Mouse (Mus musculus) kidney, embryonic 14.5 days (tissue): ENCODE measurements at regions not wholly inside any gene's neighbourhood (a gene's known extent, or its start where the extent isn't known, plus 50 kb on each side); places are given as distances from the start of the nearest gene placed in this dataset.
A peak's percentile ranks its signal among the peaks of the same experiment; 100 is the strongest.

Experiments used
- ATAC-seq: fragments of 200-750 bp; cut with Nextera tagmentation; 2 replicates; pipeline ENCODE4 v1.8.0; 2017; ENCODE audit warnings: moderate number of reproducible peaks, mild to moderate bottlenecking, moderate TSS enrichment, moderate library complexity; ENCODE audit not compliant: low FRiP score, low TSS enrichment
- H3K27ac ChIP-seq: fragments of 300-500 bp; sonication (generic); 2 replicates; pipeline ENCODE4 v1.5.1; 2014; ENCODE audit warnings: low read depth, mild to moderate bottlenecking, low read length, moderate library complexity, mixed read lengths
- H3K27me3 ChIP-seq: fragments of 300-500 bp; sonication (generic); 2 replicates; pipeline ENCODE4 v1.6.1; 2014; ENCODE audit warnings: mild to moderate bottlenecking, low read length; ENCODE audit not compliant: control insufficient read depth, insufficient read depth
- H3K36me3 ChIP-seq: fragments of 300-500 bp; sonication (generic); 2 replicates; pipeline ENCODE4 v1.6.1; 2014; ENCODE audit warnings: low read length, mixed read lengths; ENCODE audit not compliant: control insufficient read depth, insufficient read depth
- H3K4me1 ChIP-seq: fragments of 300-500 bp; sonication (generic); 2 replicates; pipeline ENCODE4 v1.6.1; 2014; ENCODE audit warnings: low read length, mixed read lengths; ENCODE audit not compliant: control insufficient read depth, insufficient read depth
- H3K4me2 ChIP-seq: fragments of 300-500 bp; sonication (generic); replicated peaks from 2 replicates; pipeline ENCODE4 v1.6.1; 2014; ENCODE audit warnings: low read depth, mild to moderate bottlenecking, low read length
- H3K4me3 ChIP-seq: fragments of 300-500 bp; sonication (generic); 2 replicates; pipeline ENCODE4 v1.5.1; 2014; ENCODE audit warnings: mild to moderate bottlenecking, low read length
- H3K9ac ChIP-seq: fragments of 300-500 bp; sonication (generic); 2 replicates; pipeline ENCODE4 v1.6.1; 2014; ENCODE audit warnings: low read depth, mild to moderate bottlenecking, low read length, moderate library complexity
- H3K9me3 ChIP-seq: fragments of 300-500 bp; sonication (generic); 2 replicates; pipeline ENCODE4 v1.6.1; 2016; ENCODE audit warnings: low read length; ENCODE audit not compliant: control insufficient read depth
- WGBS: fragments of 180-500 bp; shearing (Covaris S2); extraction: QIAGEN DNeasy Blood & Tissue Kit; methylation state at CpG from one replicate; pipeline ENCODE4 v1.1.7; 2014; 5-methylcytosine and 5-hydroxymethylcytosine counted together

GRCm38 (mm10) chr1:6928658-6929057, 2121.0 kb downstream of the Gm37988 start:
- 54% methylated on average over 2 of the region's 2 CpGs for WGBS
- H3K36me3 ChIP-seq, result no peaks in the 10 kb centered on the region
- H3K9ac ChIP-seq, result no peak overlapping the region
- no peaks in the 10 kb centered on the region for H3K27me3 ChIP-seq
- H3K4me1 ChIP-seq, result no peaks in the 10 kb centered on the region
- no peaks in the 10 kb centered on the region for H3K9me3 ChIP-seq
- no peak overlapping the region for H3K4me2 ChIP-seq
- H3K27ac ChIP-seq, result no peak overlapping the region
- ATAC-seq, result no peak
- H3K4me3 ChIP-seq, result no peak overlapping the region

- Histone ChIP-seq H3K4me2 (no peak overlapping the region), H3K4me1 (no peaks in the 10 kb centered on the region), H3K27me3 (no peaks in the 10 kb centered on the region), H3K36me3 (no peaks in the 10 kb centered on the region), H3K27ac (no peak overlapping the region), H3K9me3 (no peaks in the 10 kb centered on the region), H3K4me3 (no peak overlapping the region), H3K9ac (no peak overlapping the region)
- 75% methylated on average over 1 of the region's 1 CpGs for WGBS
- ATAC-seq, result no peak
Observed at GRCm38 (mm10) chr1:6931876-6932275, 2124.2 kb downstream of the Gm37988 start.

GRCm38 (mm10) chr1:6969838-6970237, 2162.1 kb downstream of the Gm37988 start:
- Histone ChIP-seq H3K4me3 (no peak overlapping the region), H3K9ac (no peak overlapping the region), H3K4me2 (no peak overlapping the region), H3K27me3 (no peaks in the 10 kb centered on the region), H3K27ac (no peak overlapping the region), H3K36me3 (no peaks in the 10 kb centered on the region), H3K9me3 (no peaks in the 10 kb centered on the region), H3K4me1 (no peaks in the 10 kb centered on the region)
- ATAC-seq, result no peak
- 84% methylated on average over 1 of the region's 1 CpGs for WGBS

GRCm38 (mm10) chr1:6973749-6974327, 2166.1 kb downstream of the Gm37988 start:
- H3K4me2 ChIP-seq, result no peak overlapping the region
- 78% methylated on average over 1 of the region's 1 CpGs for WGBS
- no peaks in the 10 kb centered on the region for H3K9me3 ChIP-seq
- no peaks in the 10 kb centered on the region for H3K4me1 ChIP-seq
- no peak overlapping the region for H3K27ac ChIP-seq
- no peak overlapping the region for H3K4me3 ChIP-seq
- no peaks in the 10 kb centered on the region for H3K36me3 ChIP-seq
- no peaks in the 10 kb centered on the region for H3K27me3 ChIP-seq
- no peak for ATAC-seq
- no peak overlapping the region for H3K9ac ChIP-seq

- no peaks in the 10 kb centered on the region for H3K4me1 ChIP-seq
- H3K4me3 ChIP-seq, result no peak overlapping the region
- H3K4me2 ChIP-seq, result no peak overlapping the region
- no peaks in the 10 kb centered on the region for H3K36me3 ChIP-seq
- no peak for ATAC-seq
- H3K9me3 ChIP-seq, result no peaks in the 10 kb centered on the region
- 81% methylated on average over 1 of the region's 1 CpGs for WGBS
- no peaks in the 10 kb centered on the region for H3K27me3 ChIP-seq
- no peak overlapping the region for H3K9ac ChIP-seq
- H3K27ac ChIP-seq, result no peak overlapping the region
Observed at GRCm38 (mm10) chr1:6979626-6980025, 2171.9 kb downstream of the Gm37988 start.

GRCm38 (mm10) chr1:6984226-6984625, 2176.5 kb downstream of the Gm37988 start:
- ATAC-seq, result no peak
- 92% methylated on average over 1 of the region's 1 CpGs for WGBS

GRCm38 (mm10) chr1:6997611-6998010, 2189.9 kb downstream of the Gm37988 start:
- Histone ChIP-seq H3K27me3 (no peaks in the 10 kb centered on the region), H3K27ac (no peak overlapping the region), H3K9ac (no peak overlapping the region), H3K36me3 (no peaks in the 10 kb centered on the region), H3K4me2 (no peak overlapping the region), H3K4me1 (no peaks in the 10 kb centered on the region), H3K9me3 (no peaks in the 10 kb centered on the region), H3K4me3 (no peak overlapping the region)
- no peak for ATAC-seq

More at GRCm38 (mm10) chr1:6984226-6984625, 2176.5 kb downstream of the Gm37988 start:
- Histone ChIP-seq H3K4me2 (no peak overlapping the region), H3K9ac (no peak overlapping the region), H3K27me3 (no peaks in the 10 kb centered on the region), H3K4me3 (no peak overlapping the region), H3K4me1 (no peaks in the 10 kb centered on the region), H3K9me3 (no peaks in the 10 kb centered on the region), H3K27ac (no peak overlapping the region), H3K36me3 (no peaks in the 10 kb centered on the region)

GRCm38 (mm10) chr1:7010184-7010583, 2202.5 kb downstream of the Gm37988 start:
- H3K27me3 ChIP-seq, result no peaks in the 10 kb centered on the region
- 17% methylated on average over 1 of the region's 1 CpGs for WGBS
- H3K4me1 ChIP-seq, result no peaks in the 10 kb centered on the region
- no peak overlapping the region for H3K27ac ChIP-seq
- peak; percentile 57; the same call in 1 of the 2 replicates for ATAC-seq
- no peak overlapping the region for H3K4me3 ChIP-seq
- H3K36me3 ChIP-seq, result no peaks in the 10 kb centered on the region
- peaks cover 3% of the 10 kb centered on the region; the same call in 1 of the 2 replicates for H3K9me3 ChIP-seq
- no peak overlapping the region for H3K9ac ChIP-seq
- H3K4me2 ChIP-seq, result no peak overlapping the region
